Mouse (Mus musculus): ENCODE measurements at regions not wholly inside any gene's neighbourhood (a gene's known extent, or its start where the extent isn't known, plus 50 kb on each side); places are given as distances from the start of the nearest gene placed in this dataset.
A peak's percentile ranks its signal among the peaks of the same experiment; 100 is the strongest.

GRCm38 (mm10) chr7:39701506-39701905 is 183.9 kb downstream of the Zfp619 start:
- TF ChIP-seq POLR2A (IDR thresholded peaks at IDR 0.05; ENCODE audit: borderline replicate concordance, extremely low read depth, insufficient read depth, insufficient read length), result no peak
- WGBS, result 87% methylated on average over 2 of the region's 2 CpGs
- Histone ChIP-seq H3K4me2 (replicated peaks; ENCODE audit: low read depth, low read length, severe bottlenecking) (no peak overlapping the region), H3K27me3 (ENCODE audit: control insufficient read depth, insufficient read depth, low read length) (no peaks in the 10 kb centered on the region), H3K4me1 (ENCODE audit: control insufficient read depth, insufficient read depth, low read length) (0 out of 2 replicates have a peak, but pooled peaks cover 6% of the 10 kb centered on the region), H3K9ac (ENCODE audit: low read depth, low read length, severe bottlenecking) (no peak overlapping the region), H3K27ac (replicated peaks; ENCODE audit: low read depth, low read length) (no peak overlapping the region), H3K4me3 (replicated peaks; ENCODE audit: low read length) (no peak overlapping the region), H3K36me3 (ENCODE audit: control insufficient read depth, insufficient read depth, low read length) (no peaks in the 10 kb centered on the region), H3K9me3 (ENCODE audit: control insufficient read depth, low read length) (no peaks in the 10 kb centered on the region)
- ATAC-seq (ENCODE audit: low FRiP score, low read depth), result no peak
- DNase-seq (ENCODE audit: low spot score), result no peak

DNA sequence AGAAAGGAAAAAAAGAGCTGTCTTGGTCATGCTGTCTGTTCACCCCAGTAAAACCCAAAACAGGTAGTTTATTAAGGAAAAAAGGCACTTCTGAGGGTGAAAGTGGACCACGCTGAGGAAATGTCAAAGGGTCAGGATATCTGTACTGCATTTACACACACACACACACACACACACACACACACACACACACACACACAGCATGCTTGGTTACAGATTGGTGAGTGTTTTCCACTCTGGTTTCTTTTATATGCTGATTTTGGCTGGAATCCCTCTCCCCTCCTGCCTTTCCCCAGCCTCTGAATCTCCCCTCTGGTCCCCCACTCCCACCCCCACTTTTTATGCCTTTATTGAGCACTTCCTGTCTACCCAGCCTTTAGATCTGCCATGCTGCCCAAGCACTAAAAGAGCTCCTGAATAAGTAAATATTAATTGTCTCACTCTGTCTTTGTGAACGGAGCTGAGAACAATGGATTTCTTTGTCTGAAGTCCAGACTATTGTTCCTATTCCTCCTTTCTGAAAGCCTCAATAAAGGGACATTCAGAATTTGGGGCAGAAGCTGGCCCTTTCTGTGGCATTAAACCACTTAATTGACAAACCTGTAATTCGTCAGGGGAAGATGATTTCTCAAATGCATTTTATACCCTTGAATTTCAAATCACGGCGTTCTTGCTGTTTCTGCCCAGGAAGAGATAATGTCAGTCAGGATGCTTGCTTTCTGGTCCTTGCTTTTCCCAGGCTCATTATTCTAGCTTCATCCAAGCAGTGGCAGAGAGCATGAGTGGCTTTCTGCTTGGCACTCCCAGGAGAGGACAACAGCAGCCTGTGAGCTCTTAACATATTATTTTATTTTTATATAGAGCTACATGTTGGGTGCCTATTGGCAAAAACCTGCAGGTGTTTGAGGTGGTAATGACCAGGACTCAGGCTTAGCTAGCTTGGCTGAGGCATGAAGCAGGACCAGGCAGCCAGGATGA is 187.8 kb downstream of the Zfp619 start:
- H3K4me1 ChIP-seq (ENCODE audit: control insufficient read depth, insufficient read depth, low read length), result 0 out of 2 replicates have a peak, but pooled peaks cover 6% of the 10 kb centered on the region
- 0 out of 2 replicates have a peak, but pooled peaks have one; percentile 12 for ATAC-seq (ENCODE audit: low FRiP score, low read depth)
- no peak overlapping the region for H3K27ac ChIP-seq (replicated peaks; ENCODE audit: low read depth, low read length)

GRCm38 (mm10) chr7:39706606-39707005 is 189.0 kb downstream of the Zfp619 start:
- ATAC-seq (ENCODE audit: low FRiP score, low read depth) (no peak), DNase-seq (ENCODE audit: low spot score) (no peak)
- no peak overlapping the region for H3K9ac ChIP-seq (ENCODE audit: low read depth, low read length, severe bottlenecking)
- no peaks in the 10 kb centered on the region for H3K27me3 ChIP-seq (ENCODE audit: control insufficient read depth, insufficient read depth, low read length)
- 0 out of 2 replicates have a peak, but pooled peaks cover 6% of the 10 kb centered on the region for H3K4me1 ChIP-seq (ENCODE audit: control insufficient read depth, insufficient read depth, low read length)
- no peaks in the 10 kb centered on the region for H3K9me3 ChIP-seq (ENCODE audit: control insufficient read depth, low read length)
- no peak for TF ChIP-seq POLR2A (IDR thresholded peaks at IDR 0.05; ENCODE audit: borderline replicate concordance, extremely low read depth, insufficient read depth, insufficient read length)
- no peak overlapping the region for H3K4me2 ChIP-seq (replicated peaks; ENCODE audit: low read depth, low read length, severe bottlenecking)
- H3K36me3 ChIP-seq (ENCODE audit: control insufficient read depth, insufficient read depth, low read length), result no peaks in the 10 kb centered on the region
- WGBS, result 60% methylated on average over 2 of the region's 2 CpGs
- H3K4me3 ChIP-seq (replicated peaks; ENCODE audit: low read length), result no peak overlapping the region
- H3K27ac ChIP-seq (replicated peaks; ENCODE audit: low read depth, low read length), result no peak overlapping the region

More for the DNA sequence above, 187.8 kb downstream of the Zfp619 start:
- no peak for TF ChIP-seq POLR2A (IDR thresholded peaks at IDR 0.05; ENCODE audit: borderline replicate concordance, extremely low read depth, insufficient read depth, insufficient read length)
- no peak for DNase-seq (ENCODE audit: low spot score)
- no peak overlapping the region for H3K9ac ChIP-seq (ENCODE audit: low read depth, low read length, severe bottlenecking)
- 29% methylated on average over 5 of the region's 5 CpGs for whole genome bisulfite sequencing
- H3K4me2 ChIP-seq (replicated peaks; ENCODE audit: low read depth, low read length, severe bottlenecking), result no peak overlapping the region
- no peak overlapping the region for H3K4me3 ChIP-seq (replicated peaks; ENCODE audit: low read length)
- H3K27me3 ChIP-seq (ENCODE audit: control insufficient read depth, insufficient read depth, low read length), result no peaks in the 10 kb centered on the region
- H3K9me3 ChIP-seq (ENCODE audit: control insufficient read depth, low read length), result no peaks in the 10 kb centered on the region
- no peaks in the 10 kb centered on the region for H3K36me3 ChIP-seq (ENCODE audit: control insufficient read depth, insufficient read depth, low read length)

DNA sequence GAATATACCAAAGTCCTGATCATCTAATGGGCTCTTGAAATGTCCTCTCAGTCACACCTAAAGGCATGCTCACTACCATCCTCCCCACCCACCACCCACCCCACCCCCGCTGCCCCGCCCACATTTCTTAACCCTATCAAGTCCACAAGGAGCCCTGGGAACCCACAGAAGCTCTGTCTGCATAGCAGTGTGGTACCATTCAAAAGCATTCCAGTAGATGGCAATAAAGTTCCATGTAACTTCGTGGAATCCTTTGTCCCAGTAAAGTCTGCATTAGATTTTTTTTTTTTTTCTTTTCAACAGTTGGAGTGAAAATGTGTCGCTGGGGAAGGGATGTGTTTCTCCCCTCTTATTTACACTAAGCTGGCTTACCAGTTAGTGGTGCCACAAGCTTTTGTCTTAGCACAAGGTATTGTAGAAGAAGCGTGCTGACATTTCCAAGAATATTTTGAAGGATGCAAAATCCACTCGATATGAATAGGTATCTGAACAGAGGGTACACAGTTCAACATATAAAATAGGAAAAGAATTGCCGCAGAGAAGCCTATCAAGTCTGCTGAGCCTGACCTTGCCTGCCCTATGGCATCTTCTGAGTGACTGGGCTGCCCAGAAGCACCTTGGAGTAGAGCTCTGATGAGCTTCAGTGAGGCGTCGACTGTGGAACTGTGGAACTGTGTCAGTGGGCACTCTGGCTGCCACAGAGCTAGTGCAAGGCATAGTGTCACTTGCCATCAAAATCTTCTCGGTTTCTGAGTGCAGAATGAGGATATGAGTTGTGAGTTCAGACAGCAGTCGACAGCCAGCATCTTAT is 199.0 kb downstream of the Zfp619 start:
- ATAC-seq (ENCODE audit: low FRiP score, low read depth), result peak; percentile 57; the same call in 1 of the 2 replicates
- Histone ChIP-seq H3K4me1 (ENCODE audit: control insufficient read depth, insufficient read depth, low read length) (no peaks in the 10 kb centered on the region), H3K4me3 (replicated peaks; ENCODE audit: low read length) (no peak overlapping the region), H3K36me3 (ENCODE audit: control insufficient read depth, insufficient read depth, low read length) (no peaks in the 10 kb centered on the region), H3K27ac (replicated peaks; ENCODE audit: low read depth, low read length) (no peak overlapping the region), H3K27me3 (ENCODE audit: control insufficient read depth, insufficient read depth, low read length) (no peaks in the 10 kb centered on the region), H3K4me2 (replicated peaks; ENCODE audit: low read depth, low read length, severe bottlenecking) (no peak overlapping the region), H3K9ac (ENCODE audit: low read depth, low read length, severe bottlenecking) (0 out of 2 replicates have a peak overlapping the region, but pooled peaks have one; percentile 12), H3K9me3 (ENCODE audit: control insufficient read depth, low read length) (no peaks in the 10 kb centered on the region)
- WGBS, result 17% methylated on average over 11 of the region's 11 CpGs
- peak; percentile 74 for DNase-seq (ENCODE audit: low spot score)
- TF ChIP-seq POLR2A (IDR thresholded peaks at IDR 0.05; ENCODE audit: borderline replicate concordance, extremely low read depth, insufficient read depth, insufficient read length), result no peak

DNA sequence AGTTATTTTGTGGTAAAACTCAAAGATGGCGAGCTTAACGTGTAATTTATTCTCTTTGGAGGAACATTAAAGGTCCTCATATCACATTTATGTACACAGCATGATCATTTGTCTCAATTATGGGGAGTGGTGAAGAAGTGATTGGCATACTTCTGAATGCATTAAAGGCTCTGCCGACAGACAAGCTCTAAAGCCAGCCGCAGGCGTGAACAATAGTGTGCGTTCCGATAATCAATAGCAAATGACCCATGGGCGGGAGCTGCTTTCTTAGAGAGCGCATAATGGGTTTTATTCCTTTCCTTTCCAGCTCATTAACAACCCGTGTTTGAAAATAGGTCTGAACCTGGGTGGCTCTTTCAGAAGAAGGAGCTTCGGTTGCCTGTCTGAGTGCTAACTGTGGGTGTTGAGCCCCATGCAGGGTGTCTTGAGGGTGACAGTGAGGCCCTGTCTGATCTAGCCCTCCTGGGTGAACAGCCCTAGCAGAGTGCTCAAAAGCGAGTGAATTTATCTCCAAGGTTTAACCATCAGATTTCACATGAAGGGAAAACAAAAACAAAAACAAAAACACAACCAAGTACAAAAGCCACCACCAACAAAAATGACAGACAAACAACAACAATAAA is 210.5 kb downstream of the Zfp619 start:
- TF ChIP-seq POLR2A (IDR thresholded peaks at IDR 0.05; ENCODE audit: borderline replicate concordance, extremely low read depth, insufficient read depth, insufficient read length), result no peak
- Histone ChIP-seq H3K27ac (replicated peaks; ENCODE audit: low read depth, low read length) (no peak overlapping the region), H3K27me3 (ENCODE audit: control insufficient read depth, insufficient read depth, low read length) (no peaks in the 10 kb centered on the region), H3K36me3 (ENCODE audit: control insufficient read depth, insufficient read depth, low read length) (no peaks in the 10 kb centered on the region), H3K9me3 (ENCODE audit: control insufficient read depth, low read length) (no peaks in the 10 kb centered on the region), H3K4me3 (replicated peaks; ENCODE audit: low read length) (no peak overlapping the region), H3K4me2 (replicated peaks; ENCODE audit: low read depth, low read length, severe bottlenecking) (no peak overlapping the region), H3K9ac (ENCODE audit: low read depth, low read length, severe bottlenecking) (no peak overlapping the region), H3K4me1 (ENCODE audit: control insufficient read depth, insufficient read depth, low read length) (no peaks in the 10 kb centered on the region)
- WGBS, result 68% methylated on average over 12 of the region's 12 CpGs
- ATAC-seq (ENCODE audit: low FRiP score, low read depth), result no peak
- DNase-seq (ENCODE audit: low spot score), result no peak
